ENCODE assay signal across 23 mouse cellular contexts in the genomic region with DNA sequence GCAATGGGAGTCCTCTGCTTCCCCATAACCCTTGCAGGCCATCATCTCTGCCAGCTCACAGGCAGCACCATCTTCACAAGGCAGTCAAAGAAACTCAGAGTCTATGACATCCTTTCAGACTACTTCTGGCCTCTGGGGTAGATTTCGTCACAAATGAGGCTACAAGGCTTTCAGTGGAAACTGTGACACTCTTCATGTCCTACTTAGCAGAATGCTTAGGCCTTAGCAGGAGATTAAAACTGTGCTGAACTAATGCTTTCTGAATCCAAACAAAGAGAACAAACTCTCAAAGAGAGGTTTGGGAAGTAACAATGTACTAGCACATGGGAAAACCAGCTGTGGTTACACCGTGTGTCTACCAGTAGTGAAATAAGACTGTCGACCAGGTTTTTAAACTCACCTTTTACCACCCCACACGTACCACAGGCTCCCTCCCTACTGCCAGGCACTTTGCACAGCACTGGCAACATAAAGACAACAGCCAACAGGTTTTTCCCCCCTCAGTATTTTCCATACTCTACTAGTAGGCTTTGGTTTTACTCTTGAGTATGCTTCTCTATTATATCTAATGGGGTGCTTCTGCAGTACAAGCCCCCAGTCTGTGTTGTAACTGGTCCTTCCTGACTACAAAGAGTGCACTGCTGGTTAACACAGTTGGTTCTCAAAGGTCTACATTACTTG. TPM values are rescaled to one million over a fixed set of nuclear protein-coding genes. Genes with fewer than 3 reads are reported as not detected.
DNase-seq lines count a peak whose midpoint lies in the region; ATAC-seq and TF ChIP-seq lines count a peak whose summit lies in the region.
"Had no signal": no experiment of that assay in that cellular context is flagged by ENCODE, and none has a peak within 500 bp of the region (broad histone marks: within the 10 kb centered on the region; RNA-seq: fewer than 3 reads in every experiment).

No protein-coding gene starts in this region.

- 0 out of 2 replicates have a peak overlapping the region, but pooled peaks have one; percentile 10 for H3K27ac ChIP-seq in CH12.LX (ENCODE audit: insufficient read depth, low read depth)
- peak overlapping the region; percentile 63 for H3K27ac ChIP-seq in stomach, postnatal 0 days (replicated peaks)
- H3K27ac ChIP-seq: embryonic facial prominence, embryonic 13.5 days; heart, embryonic 13.5 days; hindbrain, embryonic 14.5 days; kidney, postnatal 0 days; macrophage; midbrain, embryonic 12.5 days had no signal

- TF ChIP-seq RAD21 in CH12.LX (IDR thresholded peaks at IDR 0.05; ENCODE audit: low read depth, low read length): no peak

- in situ Hi-C loops in CH12.LX (cut with MboI; ENCODE audit: low pct_ligation_motif_present, low pct_unique_long_range_greater_than_20kb, low sequenced_read_pairs): no loop called here

- H3K27me3 ChIP-seq in megakaryocyte, embryonic 14.5 days (replicated peaks): no peaks in the 10 kb centered on the region
- no peaks in the 10 kb centered on the region for H3K27me3 ChIP-seq in CH12.LX (replicated peaks)
- no peaks in the 10 kb centered on the region for H3K27me3 ChIP-seq in stomach, postnatal 0 days (ENCODE audit: control insufficient read depth, insufficient read depth, low read length)
- H3K27me3 ChIP-seq: embryonic facial prominence, embryonic 13.5 days; heart, embryonic 13.5 days; midbrain, embryonic 12.5 days had no signal

- TF ChIP-seq CTCF in CH12.LX (conservative IDR thresholded peaks at IDR 0.05 in 1 of 2, IDR thresholded peaks at IDR 0.05 in 1 of 2; ENCODE audit: low read depth in 2 of 2, low read length in 2 of 2): no peak
- TF ChIP-seq CTCF in stomach, postnatal 0 days (IDR thresholded peaks at IDR 0.05; ENCODE audit: low read depth): no peak

- H3K4me1 ChIP-seq in megakaryocyte, embryonic 14.5 days: peaks cover 92% of the 10 kb centered on the region
- H3K4me1 ChIP-seq in CH12.LX (ENCODE audit: control insufficient read depth in 1 of 2, insufficient read depth in 2 of 2): peaks cover 11 to 46% of the 10 kb centered on the region in 2 experiments
- peaks cover 4% of the 10 kb centered on the region; the same call in 1 of the 2 replicates for H3K4me1 ChIP-seq in stomach, postnatal 0 days (replicated peaks; ENCODE audit: control insufficient read depth, insufficient read depth)
- H3K4me1 ChIP-seq: midbrain, embryonic 12.5 days had no signal

- dilution Hi-C loops in CH12.LX (cut with MboI; ENCODE audit: extremely low pct_ligation_motif_present, extremely low pct_unique_long_range_greater_than_20kb, low sequenced_read_pairs): no loop called here

- H3K4me3 ChIP-seq in megakaryocyte, embryonic 14.5 days (replicated peaks): peak overlapping the region; percentile 59
- H3K4me3 ChIP-seq in CH12.LX (replicated peaks in 1 of 3; ENCODE audit: low read depth in 2 of 3, low read length in 2 of 3, poor library complexity in 1 of 3): no peak overlapping the region
- no peak overlapping the region for H3K4me3 ChIP-seq in stomach, postnatal 0 days (ENCODE audit: low read depth, low read length)
- H3K4me3 ChIP-seq: embryonic facial prominence, embryonic 13.5 days; heart, embryonic 13.5 days; midbrain, embryonic 12.5 days had no signal

- no peaks in the 10 kb centered on the region for H3K9me3 ChIP-seq in megakaryocyte, embryonic 14.5 days
- no peaks in the 10 kb centered on the region for H3K9me3 ChIP-seq in CH12.LX (replicated peaks; ENCODE audit: low read length)
- no peaks in the 10 kb centered on the region for H3K9me3 ChIP-seq in stomach, postnatal 0 days (ENCODE audit: control insufficient read depth, low read length)
- H3K9me3 ChIP-seq: embryonic facial prominence, embryonic 13.5 days; heart, embryonic 13.5 days; midbrain, embryonic 12.5 days had no signal

- H3K4me2 ChIP-seq in CH12.LX (ENCODE audit: insufficient read depth, low read depth, poor library complexity, severe bottlenecking): no peak overlapping the region
- no peak overlapping the region for H3K4me2 ChIP-seq in stomach, postnatal 0 days (replicated peaks; ENCODE audit: low read depth)
- H3K4me2 ChIP-seq: embryonic facial prominence, embryonic 13.5 days; heart, embryonic 13.5 days; hindbrain, embryonic 14.5 days; midbrain, embryonic 12.5 days had no signal

- peak; percentile 32; the same call in 1 of the 2 replicates for TF ChIP-seq EP300 in CH12.LX (IDR thresholded peaks at IDR 0.05; ENCODE audit: low read length)
- no peak for TF ChIP-seq EP300 in stomach, postnatal 0 days (optimal IDR thresholded peaks at IDR 0.05)

- ATAC-seq in megakaryocyte, adult 5-6 weeks (ENCODE audit: poor library complexity, severe bottlenecking): no peak
- ATAC-seq in stomach, postnatal 0 days (ENCODE audit: low FRiP score, low TSS enrichment): no peak
- ATAC-seq: forebrain, embryonic 14.5 days; intestine, embryonic 16.5 days had no signal

- DNase-seq in heart, adult 11 months: peak; percentile 75
- no peak for DNase-seq in heart, adult 18-20 months
- no peak for DNase-seq in CH12.LX (ENCODE audit: extremely low read depth)
- DNase-seq in stomach, postnatal 0 days (ENCODE audit: low spot score): no peak
- no peak for DNase-seq in embryo, embryonic 11 days
- DNase-seq: adrenal gland, postnatal 10 days; cerebellum, adult 11 months; cerebellum, postnatal 10 days; layer of hippocampus, postnatal 36 days; liver; lung, adult 18-20 months; right cerebral cortex, postnatal 25 days; thymus, postnatal 14 days had no signal

- peaks cover 32% of the 10 kb centered on the region for H3K36me3 ChIP-seq in megakaryocyte, embryonic 14.5 days (replicated peaks; ENCODE audit: low read length)
- H3K36me3 ChIP-seq in CH12.LX (replicated peaks in 1 of 2; ENCODE audit: control insufficient read depth in 1 of 2, insufficient read depth in 1 of 2, low read length in 1 of 2): peaks cover 0 to 14% of the 10 kb centered on the region in 2 experiments
- H3K36me3 ChIP-seq in stomach, postnatal 0 days (ENCODE audit: control insufficient read depth, insufficient read depth, low read length): no peaks in the 10 kb centered on the region
- H3K36me3 ChIP-seq: embryonic facial prominence, embryonic 13.5 days; heart, embryonic 13.5 days; midbrain, embryonic 12.5 days had no signal

- TF ChIP-seq POLR2A in CH12.LX (IDR thresholded peaks at IDR 0.05; ENCODE audit: low read depth, low read length): no peak

- peaks cover 34% of the 10 kb centered on the region for H3K79me2 ChIP-seq in CH12.LX (replicated peaks; ENCODE audit: control insufficient read depth, extremely low read depth, insufficient read depth, poor library complexity, severe bottlenecking)

- no peak overlapping the region for H3K9ac ChIP-seq in CH12.LX (ENCODE audit: insufficient read depth, low read depth)
- H3K9ac ChIP-seq in stomach, postnatal 0 days (ENCODE audit: low read length): no peak overlapping the region
- H3K9ac ChIP-seq: embryonic facial prominence, embryonic 13.5 days; heart, embryonic 13.5 days; hindbrain, embryonic 14.5 days; midbrain, embryonic 12.5 days had no signal

- 60% methylated on average over 4 of the region's 4 CpGs for WGBS in stomach, postnatal 0 days

TF ChIP-seq in CH12.LX, 34 proteins besides CTCF, POLR2A, EP300 and RAD21:
- no peak for TF ChIP-seq CHD1 (IDR thresholded peaks at IDR 0.05; ENCODE audit: low read depth, low read length)
- TF ChIP-seq TBP (conservative IDR thresholded peaks at IDR 0.05; ENCODE audit: low read depth, low read length): 0 out of 2 replicates have a peak, but pooled peaks have one; percentile 30
- peak; percentile 47 for TF ChIP-seq JUN (IDR thresholded peaks at IDR 0.05; ENCODE audit: insufficient read depth, low read depth, low read length)

RNA-seq across cellular contexts. Expression of a gene that starts 15.8 kb away (rescaled TPM):
- total RNA-seq in heart, adult 18-20 months (2021): 10 to 100 TPM; 85.9 to 89.3 TPM
- polyA plus RNA-seq in megakaryocyte, embryonic 14.5 days (2012; ENCODE audit: insufficient read depth, low replicate concordance): 3.7 and 4.2 TPM in 2 replicates
- 20.0 and 27.1 TPM in 2 replicates for total RNA-seq in megakaryocyte, adult 5-6 weeks (2015)
- total RNA-seq in megakaryocyte, adult 5-6 weeks (2017): 35.9 and 36.0 TPM in 2 replicates
- 13.6 and 13.7 TPM in 2 replicates for total RNA-seq in CH12.LX (2012; rRNA removed)
- 21.6 and 22.9 TPM in 2 replicates for total RNA-seq in CH12.LX (2014; rRNA removed)
- 23.7 and 29.4 TPM in 2 replicates for polyA plus RNA-seq in CH12.LX (2012; ENCODE audit: insufficient read length, low read depth)
- polyA plus RNA-seq in stomach, postnatal 0 days (2015; fragmentation: Nextera tagmentation; extraction: Ambion mirVana): 21.5 and 22.7 TPM in 2 replicates
